In the genomic region with DNA sequence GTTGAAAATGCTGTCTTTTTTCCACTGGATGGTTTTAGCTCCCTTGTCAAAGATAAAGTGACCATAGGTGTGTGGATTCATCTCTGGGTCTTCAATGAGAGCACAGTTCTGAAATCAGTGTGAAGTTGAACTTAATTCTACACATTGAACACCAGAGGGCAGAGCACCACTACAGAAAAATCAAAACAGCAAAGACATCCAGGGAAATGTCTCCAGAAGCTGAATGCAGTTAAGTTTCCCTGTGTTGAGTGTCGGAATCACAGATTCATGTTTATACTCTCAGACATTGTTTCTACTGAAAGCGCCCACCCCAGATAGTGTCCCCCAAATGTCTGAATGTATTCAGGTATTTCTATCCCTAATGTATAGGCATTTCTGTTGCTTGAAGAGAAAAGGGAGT, we compare ENCODE assay signal across 8 mouse cellular contexts.
DNase-seq lines count a peak whose midpoint lies in the region; ATAC-seq and TF ChIP-seq lines count a peak whose summit lies in the region.
"Had no signal": no experiment of that assay in that cellular context is flagged by ENCODE, and none has a peak within 500 bp of the region (broad histone marks: within the 10 kb centered on the region; RNA-seq: fewer than 3 reads in every experiment).

No protein-coding gene starts in this region.

- TF ChIP-seq POLR2A in MEL (IDR thresholded peaks at IDR 0.05; ENCODE audit: control insufficient read depth in 1 of 2, insufficient read depth in 1 of 2, low read depth in 1 of 2, low read length in 2 of 2, poor library complexity in 1 of 2), result no peak

- no peak overlapping the region for H3K4me2 ChIP-seq in limb, embryonic 11.5 days (ENCODE audit: low read depth, severe bottlenecking)
- H3K4me2 ChIP-seq in neural tube, embryonic 15.5 days, result no peak overlapping the region
- H3K4me2 ChIP-seq: limb, embryonic 12.5 days had no signal

- H3K27ac ChIP-seq in limb, embryonic 11.5 days (replicated peaks; ENCODE audit: low read depth, low read length), result no peak overlapping the region
- no peak overlapping the region for H3K27ac ChIP-seq in limb, embryonic 10.5 days
- no peak overlapping the region for H3K27ac ChIP-seq in MEL (ENCODE audit: control insufficient read depth, low read depth, low read length)
- H3K27ac ChIP-seq in neural tube, embryonic 15.5 days (replicated peaks), result no peak overlapping the region
- H3K27ac ChIP-seq: limb, embryonic 12.5 days had no signal

- H3K4me1 ChIP-seq in limb, embryonic 11.5 days (ENCODE audit: control insufficient read depth, insufficient read depth, low read length), result no peaks in the 10 kb centered on the region
- H3K4me1 ChIP-seq in limb, embryonic 10.5 days, result no peaks in the 10 kb centered on the region
- no peaks in the 10 kb centered on the region for H3K4me1 ChIP-seq in MEL (ENCODE audit: control insufficient read depth in 1 of 2, insufficient read depth in 2 of 2, low read length in 2 of 2)
- H3K4me1 ChIP-seq in neural tube, embryonic 15.5 days, result no peaks in the 10 kb centered on the region
- H3K4me1 ChIP-seq: limb, embryonic 12.5 days had no signal

- H3K36me3 ChIP-seq in limb, embryonic 11.5 days (ENCODE audit: control insufficient read depth, insufficient read depth, low read length), result no peaks in the 10 kb centered on the region
- H3K36me3 ChIP-seq in limb, embryonic 10.5 days, result no peaks in the 10 kb centered on the region
- H3K36me3 ChIP-seq in MEL (ENCODE audit: control insufficient read depth in 1 of 2, insufficient read depth in 2 of 2, low read length in 2 of 2), result no peaks in the 10 kb centered on the region
- no peaks in the 10 kb centered on the region for H3K36me3 ChIP-seq in neural tube, embryonic 15.5 days
- H3K36me3 ChIP-seq: limb, embryonic 12.5 days had no signal

- peak; percentile 8 for TF ChIP-seq RAD21 in MEL (IDR thresholded peaks at IDR 0.05; ENCODE audit: low read depth, low read length)

- H3K9me3 ChIP-seq in limb, embryonic 11.5 days (ENCODE audit: control insufficient read depth, low read length), result no peaks in the 10 kb centered on the region
- no peaks in the 10 kb centered on the region for H3K9me3 ChIP-seq in limb, embryonic 10.5 days (replicated peaks)
- H3K9me3 ChIP-seq in MEL (replicated peaks; ENCODE audit: insufficient read depth, low read length), result no peaks in the 10 kb centered on the region
- no peaks in the 10 kb centered on the region for H3K9me3 ChIP-seq in neural tube, embryonic 15.5 days (replicated peaks)
- H3K9me3 ChIP-seq: limb, embryonic 12.5 days had no signal

- no peak overlapping the region for H3K9ac ChIP-seq in limb, embryonic 11.5 days (ENCODE audit: low read length)
- no peak overlapping the region for H3K9ac ChIP-seq in MEL (ENCODE audit: control insufficient read depth, low read depth, low read length, poor library complexity, severe bottlenecking)
- H3K9ac ChIP-seq in neural tube, embryonic 15.5 days (replicated peaks), result no peak overlapping the region
- H3K9ac ChIP-seq: limb, embryonic 12.5 days had no signal

- no peak for TF ChIP-seq EP300 in MEL (IDR thresholded peaks at IDR 0.05; ENCODE audit: low read depth in 1 of 2, low read length in 2 of 2)

- no peak overlapping the region for H3K4me3 ChIP-seq in limb, embryonic 11.5 days (ENCODE audit: low read depth, low read length)
- H3K4me3 ChIP-seq in limb, embryonic 10.5 days, result no peak overlapping the region
- H3K4me3 ChIP-seq in MEL (ENCODE audit: control insufficient read depth in 1 of 2, insufficient read depth in 1 of 2, low read depth in 2 of 2, low read length in 2 of 2), result no peak overlapping the region
- no peak overlapping the region for H3K4me3 ChIP-seq in neural tube, embryonic 15.5 days (replicated peaks)
- H3K4me3 ChIP-seq: limb, embryonic 12.5 days had no signal

- no peaks in the 10 kb centered on the region for H3K79me2 ChIP-seq in MEL (ENCODE audit: control insufficient read depth, insufficient read depth, low read length, poor library complexity)

- TF ChIP-seq CTCF in MEL (IDR thresholded peaks at IDR 0.05 in 2 of 3, conservative IDR thresholded peaks at IDR 0.05 in 1 of 3; ENCODE audit: control insufficient read depth in 1 of 3, insufficient read depth in 1 of 3, low read depth in 2 of 3, low read length in 3 of 3, poor library complexity in 1 of 3, severe bottlenecking in 1 of 3), result peak in 1 of 3 experiments; percentile 27; a peak in 2 of 6 replicates

- H3K27me3 ChIP-seq in limb, embryonic 11.5 days (ENCODE audit: control insufficient read depth, insufficient read depth, low read length), result no peaks in the 10 kb centered on the region
- no peaks in the 10 kb centered on the region for H3K27me3 ChIP-seq in limb, embryonic 10.5 days (ENCODE audit: low read depth, poor library complexity, severe bottlenecking)
- H3K27me3 ChIP-seq in MEL (ENCODE audit: control insufficient read depth in 1 of 2, insufficient read depth in 2 of 2, low read length in 2 of 2), result no peaks in the 10 kb centered on the region
- no peaks in the 10 kb centered on the region for H3K27me3 ChIP-seq in neural tube, embryonic 15.5 days (replicated peaks)
- H3K27me3 ChIP-seq: limb, embryonic 12.5 days had no signal

- 49% methylated on average over 2 of the region's 2 CpGs for WGBS in limb, embryonic 11.5 days
- WGBS in limb, embryonic 10.5 days, result 52% methylated on average over 2 of the region's 2 CpGs
- WGBS in neural tube, embryonic 15.5 days, result 48% methylated on average over 2 of the region's 2 CpGs

- ATAC-seq in limb, embryonic 11.5 days (ENCODE audit: insufficient number of reproducible peaks, low FRiP score, low TSS enrichment, low read depth), result no peak
- ATAC-seq in neural tube, embryonic 15.5 days (ENCODE audit: low FRiP score), result peak; percentile 41; the same call in 1 of the 2 replicates
- ATAC-seq in megakaryocyte-erythroid progenitor cell, adult 5-6 weeks (replicated peaks; ENCODE audit: low FRiP score, low TSS enrichment, poor library complexity, severe bottlenecking), result no peak

- peak; percentile 23 for DNase-seq in limb, embryonic 11.5 days (ENCODE audit: low spot score)
- no peak for DNase-seq in limb, embryonic 10.5 days (ENCODE audit: low spot score)
- no peak for DNase-seq in MEL (ENCODE audit: low read depth, low spot score)
- DNase-seq in cerebellum, adult 8-10 months, result peak; percentile 13
- DNase-seq in induced T-regulatory cell, adult 2 months (ENCODE audit: low read depth), result peak; percentile 74

TF ChIP-seq in MEL, 35 proteins besides CTCF, POLR2A, EP300 and RAD21:
- TF ChIP-seq SMC3 (IDR thresholded peaks at IDR 0.05; ENCODE audit: low read depth, low read length), result peak; percentile 16; the same call in 1 of the 2 replicates
- TF ChIP-seq MAZ (IDR thresholded peaks at IDR 0.05; ENCODE audit: low read depth, low read length), result no peak

Comparison
In these comparisons a context has a peak if more than half of its experiments do, and no peak if none do; other contexts are left out.
1. DNase-seq: peak in limb, embryonic 11.5 days (single experiment), cerebellum, adult 8-10 months (single experiment) and induced T-regulatory cell, adult 2 months (single experiment); none in limb, embryonic 10.5 days (single experiment) and MEL (single experiment).